ENCODE assay signal across 9 mouse cellular contexts in genomic region chr8:62950709-62951108, GRCm38 (mm10). TPM values are rescaled to one million over a fixed set of nuclear protein-coding genes. Genes with fewer than 3 reads are reported as not detected.
A peak's percentile ranks its signal among the peaks of the same experiment; 100 is the strongest.
DNase-seq lines count a peak whose midpoint lies in the region; ATAC-seq and TF ChIP-seq lines count a peak whose summit lies in the region.
"Had no signal": no experiment of that assay in that cellular context is flagged by ENCODE, and none has a peak within 500 bp of the region (broad histone marks: within the 10 kb centered on the region; RNA-seq: fewer than 3 reads in every experiment).

TSS of gene Spock3 (plus strand) at chr8:62951009.

- TF ChIP-seq POLR2A in thymus, adult 2 months (IDR thresholded peaks at IDR 0.05; ENCODE audit: control insufficient read depth, extremely low read depth, insufficient read depth, low read length, poor library complexity), result no peak

- H3K9ac ChIP-seq in forebrain, embryonic 15.5 days (replicated peaks), result peak within 1 kb of the TSS; percentile 64
- H3K9ac ChIP-seq in neural tube, embryonic 14.5 days (replicated peaks; ENCODE audit: low read depth, low read length), result peak within 1 kb of the TSS; percentile 87

- no peak for DNase-seq in left cerebral cortex, adult 2 months (ENCODE audit: extremely low spot score in 1 of 2, low spot score in 2 of 2)
- no peak for DNase-seq in left cerebral cortex, adult 9 months (ENCODE audit: low spot score in 2 of 2)
- no peak for DNase-seq in left cerebral cortex, postnatal 14 days (ENCODE audit: low spot score in 2 of 2)
- DNase-seq in cerebellum, adult 18-20 months, result no peak
- no peak for DNase-seq in adrenal gland, postnatal 25 days
- no peak for DNase-seq in thymus, adult 2 months
- DNase-seq: heart, adult 11 months had no signal

- no peak for TF ChIP-seq CTCF in left cerebral cortex, adult 2 months (IDR thresholded peaks at IDR 0.05)
- no peak for TF ChIP-seq CTCF in thymus, adult 2 months (IDR thresholded peaks at IDR 0.05; ENCODE audit: borderline replicate concordance, control insufficient read depth, extremely low read depth, insufficient read depth, low read length, poor library complexity)

- no peaks in the 10 kb centered on the region for H3K9me3 ChIP-seq in forebrain, embryonic 15.5 days
- H3K9me3 ChIP-seq in neural tube, embryonic 14.5 days (ENCODE audit: control insufficient read depth, low read length), result no peaks in the 10 kb centered on the region

- 44% methylated on average over 2 of the region's 2 CpGs for WGBS in forebrain, embryonic 15.5 days
- WGBS in neural tube, embryonic 14.5 days, result 47% methylated on average over 2 of the region's 2 CpGs
- WGBS in thymus, adult 2 months, result 58% methylated on average over 2 of the region's 2 CpGs

- peak within 1 kb of the TSS; percentile 63 for H3K4me3 ChIP-seq in left cerebral cortex, adult 2 months
- H3K4me3 ChIP-seq in forebrain, embryonic 15.5 days, result peak within 1 kb of the TSS; percentile 71
- H3K4me3 ChIP-seq in neural tube, embryonic 14.5 days (ENCODE audit: low read depth, low read length), result peak within 1 kb of the TSS; percentile 63
- no peak within 1 kb of the TSS for H3K4me3 ChIP-seq in thymus, adult 2 months (ENCODE audit: control insufficient read depth, insufficient read depth, low read length)

- peaks cover 7% of the 10 kb centered on the region; the same call in 1 of the 2 replicates for H3K27me3 ChIP-seq in forebrain, embryonic 15.5 days
- no peaks in the 10 kb centered on the region for H3K27me3 ChIP-seq in neural tube, embryonic 14.5 days (ENCODE audit: control insufficient read depth, insufficient read depth, low read length)
- no peaks in the 10 kb centered on the region for H3K27me3 ChIP-seq in thymus, adult 2 months (ENCODE audit: control insufficient read depth, insufficient read depth, low read length)

- peak within 1 kb of the TSS; percentile 98 for H3K4me2 ChIP-seq in forebrain, embryonic 15.5 days (replicated peaks)
- peak within 1 kb of the TSS; percentile 58 for H3K4me2 ChIP-seq in neural tube, embryonic 14.5 days (ENCODE audit: low read depth, low read length)

- intact Hi-C loops in left cerebral cortex, adult 2 months (cut with DNase I), result loop anchor here (10.0 kb wide), 1 partner anchor 924 kb away; no protein-coding TSS in a partner anchor
- intact Hi-C loops in left cerebral cortex, postnatal 14 days (cut with DNase I), result no loop called here

- ATAC-seq in forebrain, embryonic 15.5 days (replicated peaks), result no peak
- ATAC-seq in neural tube, embryonic 14.5 days (ENCODE audit: low read depth), result no peak

- H3K27ac ChIP-seq in left cerebral cortex, adult 2 months, result peak within 1 kb of the TSS; percentile 81
- H3K27ac ChIP-seq in forebrain, embryonic 15.5 days (replicated peaks), result peak within 1 kb of the TSS; percentile 45
- peak within 1 kb of the TSS; percentile 86 for H3K27ac ChIP-seq in neural tube, embryonic 14.5 days (ENCODE audit: low read depth, low read length)
- no peak within 1 kb of the TSS for H3K27ac ChIP-seq in thymus, adult 2 months (ENCODE audit: control insufficient read depth, insufficient read depth, low read length)

- H3K4me1 ChIP-seq in forebrain, embryonic 15.5 days, result peaks cover 12% of the 10 kb centered on the region
- no peaks in the 10 kb centered on the region for H3K4me1 ChIP-seq in neural tube, embryonic 14.5 days (ENCODE audit: control insufficient read depth, insufficient read depth, low read length)
- no peaks in the 10 kb centered on the region for H3K4me1 ChIP-seq in thymus, adult 2 months (replicated peaks; ENCODE audit: control insufficient read depth, insufficient read depth, low read length)

- H3K36me3 ChIP-seq in forebrain, embryonic 15.5 days, result no peaks in the 10 kb centered on the region
- no peaks in the 10 kb centered on the region for H3K36me3 ChIP-seq in neural tube, embryonic 14.5 days (ENCODE audit: control insufficient read depth, insufficient read depth, low read length)
- no peaks in the 10 kb centered on the region for H3K36me3 ChIP-seq in thymus, adult 2 months (ENCODE audit: control insufficient read depth, insufficient read depth, low read length)

RNA-seq across cellular contexts. Expression of gene Spock3, which starts in this region (rescaled TPM):
- 10 to 100 TPM; 67.2 to 68.2 TPM for total RNA-seq in left cerebral cortex, adult 2 months (2021)
- 15.6 and 19.2 TPM in 2 replicates for polyA plus RNA-seq in forebrain, embryonic 15.5 days (2015; fragmentation: Nextera tagmentation; extraction: Ambion mirVana)
- total RNA-seq in left cerebral cortex, postnatal 14 days (2021), result 10 to 100 TPM; 78.2 to 83.5 TPM
- 169 and 193 TPM in 2 replicates for polyA plus RNA-seq in neural tube, embryonic 14.5 days (2014; fragmentation: Nextera tagmentation; extraction: Ambion mirVana)
- 1.8 and 3.2 TPM in 2 replicates for total RNA-seq in adrenal gland, postnatal 25 days (2021)
- 0.48 and 0.50 TPM in 2 replicates for polyA plus RNA-seq in thymus, adult 2 months (2012; rRNA removed)

Comparison
In these comparisons a context has a peak if more than half of its experiments do, and no peak if none do; other contexts are left out.
1. RNA of gene Spock3 (total RNA-seq): 78.2 to 83.5 TPM in left cerebral cortex, postnatal 14 days and 67.2 to 68.2 TPM in left cerebral cortex, adult 2 months; 1.8 to 3.2 TPM in adrenal gland, postnatal 25 days; every median in the first group is over 10 times any median in the second.
2. RNA of gene Spock3 (polyA plus RNA-seq): 169 to 193 TPM in neural tube, embryonic 14.5 days and 15.6 to 19.2 TPM in forebrain, embryonic 15.5 days; 0.48 to 0.50 TPM in thymus, adult 2 months; every median in the first group is over 10 times any median in the second.